Mouse (Mus musculus) layer of hippocampus, adult 9-11 months (tissue): ENCODE data around the gene 1700022I11Rik.
A peak's percentile ranks its signal among the peaks of the same experiment; 100 is the strongest.

ENCODE experiments used
- DNase-seq: peaks from one replicate; pipeline ENCODE4 v3.0.0; 2022

The 1700022I11Rik gene

GRCm38 (mm10) chr4:42969304-42969703, at the start of gene 1700022I11Rik:
Gene 1700022I11Rik, plus strand, starts transcription at chr4:42969604.
- DNase-seq = no peak

- DNase-seq = no peak
Observed at GRCm38 (mm10) chr4:42920726-42921125, 48.7 kb upstream of the 1700022I11Rik start.

- DNase-seq = peak; percentile 40
Observed at GRCm38 (mm10) chr4:42921536-42921935, 47.9 kb upstream of the 1700022I11Rik start.

- DNase-seq = no peak
Observed at GRCm38 (mm10) chr4:42922056-42922455, 47.3 kb upstream of the 1700022I11Rik start.

GRCm38 (mm10) chr4:42922461-42922860, 46.9 kb upstream of the 1700022I11Rik start:
- no peak for DNase-seq

GRCm38 (mm10) chr4:42924095-42924710, 45.2 kb upstream of the 1700022I11Rik start:
- no peak for DNase-seq

GRCm38 (mm10) chr4:42928209-42928608, 41.2 kb upstream of the 1700022I11Rik start:
- DNase-seq = no peak

GRCm38 (mm10) chr4:42928952-42929351, 40.5 kb upstream of the 1700022I11Rik start:
- DNase-seq = no peak

- no peak for DNase-seq
Observed at GRCm38 (mm10) chr4:42932229-42932969, 37.0 kb upstream of the 1700022I11Rik start.

GRCm38 (mm10) chr4:42933630-42934029, 35.8 kb upstream of the 1700022I11Rik start:
- no peak for DNase-seq

GRCm38 (mm10) chr4:42941396-42941795, 28.0 kb upstream of the 1700022I11Rik start:
- DNase-seq = no peak

GRCm38 (mm10) chr4:42943341-42943740, 26.1 kb upstream of the 1700022I11Rik start:
- DNase-seq = no peak

- no peak for DNase-seq
Observed at GRCm38 (mm10) chr4:42944185-42944584, 25.2 kb upstream of the 1700022I11Rik start.

GRCm38 (mm10) chr4:42945043-42945442, 24.4 kb upstream of the 1700022I11Rik start:
- DNase-seq = no peak

- DNase-seq = no peak
Observed at GRCm38 (mm10) chr4:42945445-42945844, 24.0 kb upstream of the 1700022I11Rik start.

- peak; percentile 72 for DNase-seq
Observed at GRCm38 (mm10) chr4:42945952-42946351, 23.5 kb upstream of the 1700022I11Rik start.

GRCm38 (mm10) chr4:42946733-42947290, 22.6 kb upstream of the 1700022I11Rik start:
- DNase-seq = peak; percentile 97

- DNase-seq = peak; percentile 71
Observed at GRCm38 (mm10) chr4:42948527-42948926, 20.9 kb upstream of the 1700022I11Rik start.

GRCm38 (mm10) chr4:42949051-42949675, 20.2 kb upstream of the 1700022I11Rik start:
- DNase-seq = no peak

GRCm38 (mm10) chr4:42949676-42950051, 19.7 kb upstream of the 1700022I11Rik start, which contains the start of gene Dnajb5:
Gene Dnajb5, plus strand, starts transcription at chr4:42949814.
- DNase-seq = peak; percentile 99

GRCm38 (mm10) chr4:42950065-42950558, 19.3 kb upstream of the 1700022I11Rik start:
- peak; percentile 94 for DNase-seq

- no peak for DNase-seq
Observed at GRCm38 (mm10) chr4:42951206-42952195, 17.9 kb upstream of the 1700022I11Rik start.
